Mouse (Mus musculus) embryo, embryonic 11.5 days (tissue): Measurements from ENCODE around the gene Mlycd.

ENCODE experiments used
- DNase-seq: peaks from one replicate; pipeline ENCODE4 v3.0.0-alpha.2; 2012; ENCODE audit warnings: low read depth, low spot score

Gene Mlycd

GRCm38 (mm10) chr8:119430690-119431089 lies 36.0 kb downstream of the Mlycd start:
- no peak for DNase-seq

- DNase-seq = no peak
These were observed 37.7 kb downstream of the Mlycd start for GRCm38 (mm10) chr8:119432372-119432771.

GRCm38 (mm10) chr8:119433582-119434174 lies 39.0 kb downstream of the Mlycd start, which contains the start of gene Osgin1:
TSS of gene Osgin1 (plus strand) at chr8:119434124.
- DNase-seq = no peak

GRCm38 (mm10) chr8:119434569-119434968 lies 39.9 kb downstream of the Mlycd start:
- no peak for DNase-seq

- no peak for DNase-seq
These were observed 40.8 kb downstream of the Mlycd start for GRCm38 (mm10) chr8:119435527-119435926.

GRCm38 (mm10) chr8:119436331-119436730 lies 41.7 kb downstream of the Mlycd start:
- no peak for DNase-seq

- no peak for DNase-seq
These were observed 42.3 kb downstream of the Mlycd start for GRCm38 (mm10) chr8:119436933-119437332.

- DNase-seq = no peak
These were observed 42.8 kb downstream of the Mlycd start for GRCm38 (mm10) chr8:119437506-119437905.

- DNase-seq = no peak
These were observed 44.2 kb downstream of the Mlycd start for GRCm38 (mm10) chr8:119438876-119439275.

GRCm38 (mm10) chr8:119439424-119439823 lies 44.7 kb downstream of the Mlycd start:
- DNase-seq = no peak

- no peak for DNase-seq
These were observed 45.2 kb downstream of the Mlycd start for GRCm38 (mm10) chr8:119439893-119440249.

- peak; percentile 74 for DNase-seq
These were observed 45.7 kb downstream of the Mlycd start for GRCm38 (mm10) chr8:119440250-119440951.

- DNase-seq = no peak
These were observed 46.2 kb downstream of the Mlycd start for GRCm38 (mm10) chr8:119440952-119441270.

- no peak for DNase-seq
These were observed 47.3 kb downstream of the Mlycd start for GRCm38 (mm10) chr8:119442013-119442412.

GRCm38 (mm10) chr8:119442970-119443369 lies 48.3 kb downstream of the Mlycd start:
- DNase-seq = no peak

GRCm38 (mm10) chr8:119446211-119446989 lies 51.7 kb downstream of the Mlycd start, which contains the start of gene Necab2:
TSS of gene Necab2 (plus strand) at chr8:119446719.
- peak; percentile 73 for DNase-seq

GRCm38 (mm10) chr8:119446990-119447780 lies 52.5 kb downstream of the Mlycd start:
- no peak for DNase-seq

- DNase-seq = no peak
These were observed 53.1 kb downstream of the Mlycd start for GRCm38 (mm10) chr8:119447781-119448170.

- no peak for DNase-seq
These were observed 54.9 kb downstream of the Mlycd start for GRCm38 (mm10) chr8:119449627-119450026.

GRCm38 (mm10) chr8:119451131-119451530 lies 56.5 kb downstream of the Mlycd start:
- DNase-seq = no peak

GRCm38 (mm10) chr8:119452919-119453318 lies 58.2 kb downstream of the Mlycd start:
- DNase-seq = no peak

GRCm38 (mm10) chr8:119456045-119456444 lies 61.4 kb downstream of the Mlycd start:
- DNase-seq = no peak
